In the genomic region with DNA sequence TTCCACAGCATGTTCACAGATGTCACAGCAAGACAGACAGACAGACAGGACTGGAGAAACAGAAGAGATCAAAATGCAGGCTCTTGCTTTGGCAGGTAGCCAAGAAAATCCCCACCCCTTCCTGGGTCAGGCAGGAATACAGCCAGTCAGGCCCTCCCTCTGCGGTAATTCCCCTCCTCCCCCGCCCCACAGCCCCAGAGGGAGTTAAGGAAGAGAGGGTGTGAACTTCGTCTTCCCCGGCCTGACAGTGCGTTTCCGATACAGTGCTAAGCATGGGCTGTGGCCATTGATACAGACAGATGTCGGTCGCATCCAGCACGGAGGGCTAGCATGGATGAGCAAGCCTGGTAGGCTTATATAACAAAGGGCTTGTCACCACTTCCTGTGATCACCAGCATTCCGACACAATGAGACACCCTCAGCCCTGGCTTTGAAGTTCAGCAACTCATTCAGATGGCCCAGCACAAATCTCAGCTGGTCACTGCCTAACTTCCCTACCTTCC, we compare ENCODE assay signal across 8 mouse cellular contexts. TPM values are rescaled to one million over a fixed set of nuclear protein-coding genes. Genes with fewer than 3 reads are reported as not detected.
DNase-seq lines count a peak whose midpoint lies in the region; ATAC-seq and TF ChIP-seq lines count a peak whose summit lies in the region.

No protein-coding gene starts in this region.

- peak; percentile 68 for DNase-seq in gastrocnemius, adult 2 months
- DNase-seq in gastrocnemius, adult 8-10 months (ENCODE audit: low spot score in 2 of 2): no peak
- DNase-seq in lung, postnatal 25 days (ENCODE audit: low spot score): peak; percentile 69
- peak; percentile 64 for DNase-seq in skeletal muscle tissue, adult 2 months (ENCODE audit: low read depth, low spot score)
- DNase-seq in layer of hippocampus, postnatal 36 days: no peak

- H3K9ac ChIP-seq in heart, embryonic 13.5 days: peak overlapping the region; percentile 74
- H3K9ac ChIP-seq in kidney, embryonic 15.5 days: peak overlapping the region; percentile 7; the same call in 1 of the 2 replicates

- peak overlapping the region; percentile 64 for H3K4me2 ChIP-seq in heart, embryonic 13.5 days
- peak overlapping the region; percentile 45 for H3K4me2 ChIP-seq in kidney, embryonic 15.5 days

- intact Hi-C loops in gastrocnemius, adult 2 months (cut with DNase I): loop anchor here (5.0 kb wide), 1 partner anchor 42 kb away; no protein-coding TSS in a partner anchor

- peaks cover 99% of the 10 kb centered on the region for H3K4me1 ChIP-seq in heart, embryonic 13.5 days
- peaks cover 82% of the 10 kb centered on the region for H3K4me1 ChIP-seq in kidney, embryonic 15.5 days

- H3K4me3 ChIP-seq in gastrocnemius, adult 2 months: peak overlapping the region; percentile 53
- H3K4me3 ChIP-seq in heart, embryonic 13.5 days: peak overlapping the region; percentile 34
- H3K4me3 ChIP-seq in kidney, embryonic 15.5 days (replicated peaks): no peak overlapping the region

- ATAC-seq in common myeloid progenitor, adult 5-6 weeks (replicated peaks; ENCODE audit: low read depth, poor library complexity, severe bottlenecking): peak; percentile 76
- peak; percentile 53; the same call in 1 of the 2 replicates for ATAC-seq in heart, embryonic 13.5 days (ENCODE audit: extremely low read depth, insufficient number of reproducible peaks, low FRiP score, low TSS enrichment)
- peak; percentile 75 for ATAC-seq in kidney, embryonic 15.5 days (replicated peaks; ENCODE audit: low FRiP score)

- 0% methylated on average over 10 of the region's 10 CpGs for WGBS in heart, embryonic 13.5 days
- under 1% methylated on average over 10 of the region's 10 CpGs for WGBS in kidney, embryonic 15.5 days

- H3K36me3 ChIP-seq in heart, embryonic 13.5 days: no peaks in the 10 kb centered on the region
- no peaks in the 10 kb centered on the region for H3K36me3 ChIP-seq in kidney, embryonic 15.5 days

- H3K27ac ChIP-seq in gastrocnemius, adult 2 months: peak overlapping the region; percentile 76
- peak overlapping the region; percentile 91 for H3K27ac ChIP-seq in heart, embryonic 13.5 days (replicated peaks)
- H3K27ac ChIP-seq in kidney, embryonic 15.5 days: peak overlapping the region; percentile 79

- no peaks in the 10 kb centered on the region for H3K9me3 ChIP-seq in heart, embryonic 13.5 days
- no peaks in the 10 kb centered on the region for H3K9me3 ChIP-seq in kidney, embryonic 15.5 days (replicated peaks)

- TF ChIP-seq CTCF in gastrocnemius, adult 2 months (IDR thresholded peaks at IDR 0.05): no peak

- H3K27me3 ChIP-seq in heart, embryonic 13.5 days (replicated peaks): no peaks in the 10 kb centered on the region
- H3K27me3 ChIP-seq in kidney, embryonic 15.5 days: no peaks in the 10 kb centered on the region

RNA-seq across cellular contexts. Expression of gene Shb, which starts 18.4 kb away (rescaled TPM):
- total RNA-seq in gastrocnemius, adult 2 months (2021): 10 to 100 TPM in 1 of 2 experiments, 1 to 10 TPM in 1; 6.5 to 10.0 TPM
- total RNA-seq in gastrocnemius, adult 8-10 months (2022): 1 to 10 TPM; 4.1 to 8.8 (median 6.6) TPM
- 0.64 and 3.8 TPM in 2 replicates for total RNA-seq in common myeloid progenitor, adult 5-6 weeks (2017)
- polyA plus RNA-seq in heart, embryonic 13.5 days (2015; fragmentation: Nextera tagmentation; extraction: Ambion mirVana): 8.6 and 8.8 TPM in 2 replicates
- polyA plus RNA-seq in kidney, embryonic 15.5 days (2015; fragmentation: Nextera tagmentation; extraction: Ambion mirVana): 3.8 and 4.9 TPM in 2 replicates
- 10 to 100 TPM; 15.4 to 16.6 TPM for total RNA-seq in layer of hippocampus, postnatal 36 days (2021)

Comparison
In these comparisons a context has a peak if more than half of its experiments do, and no peak if none do; other contexts are left out.
1. DNase-seq: peak in gastrocnemius, adult 2 months (single experiment), lung, postnatal 25 days (single experiment) and skeletal muscle tissue, adult 2 months (single experiment); none in gastrocnemius, adult 8-10 months (0 of 2) and layer of hippocampus, postnatal 36 days (0 of 2).
2. Peak in every context shown above with its lines, with median percentiles within 50 percentile points of each other: H3K27ac ChIP-seq and ATAC-seq.